Mouse (Mus musculus) c-Kit-negative CD71-positive TER-119-positive erythroid progenitor cells, embryonic 14.5 days (primary cell): Measurements from ENCODE around the gene Slc26a11.

Experiments used
- DNase-seq: peaks from one replicate; pipeline ENCODE4 v3.0.0-alpha.2; 2013; ENCODE audit warnings: low read depth, low spot score

The Slc26a11 gene

DNA sequence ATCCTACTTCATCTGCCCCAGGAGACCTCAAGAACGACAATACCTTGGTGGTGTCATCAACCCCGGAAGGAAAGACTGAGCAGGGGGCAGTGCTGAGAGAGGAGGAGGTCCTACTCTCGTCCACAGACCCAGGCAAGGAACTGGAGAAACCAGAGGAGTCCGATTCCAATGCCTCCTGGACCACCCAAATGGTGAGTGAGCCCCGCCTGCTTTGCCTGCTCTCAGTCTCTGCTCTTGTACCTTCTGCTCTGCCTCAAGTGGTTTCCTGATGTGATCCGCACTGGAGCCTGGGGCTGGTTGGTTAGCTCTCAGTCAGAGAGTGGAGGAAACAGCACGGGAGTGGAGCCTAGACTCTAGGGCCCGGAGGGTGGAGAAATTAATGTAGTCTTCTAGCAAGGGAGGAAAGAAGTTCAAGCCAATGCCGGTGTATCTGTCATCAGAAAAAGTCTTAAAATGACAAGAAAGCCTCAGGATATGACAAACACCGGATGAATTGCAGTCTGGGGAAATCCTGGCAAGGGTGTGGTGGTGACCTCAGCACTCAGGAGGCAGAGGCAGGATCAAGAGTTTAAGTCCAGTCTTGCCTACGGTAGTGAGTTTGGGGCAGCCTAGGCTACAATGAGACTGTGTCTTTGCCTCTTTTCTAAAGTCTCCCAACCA, 47.3 kb downstream of the Slc26a11 start:
- no peak for DNase-seq

DNA sequence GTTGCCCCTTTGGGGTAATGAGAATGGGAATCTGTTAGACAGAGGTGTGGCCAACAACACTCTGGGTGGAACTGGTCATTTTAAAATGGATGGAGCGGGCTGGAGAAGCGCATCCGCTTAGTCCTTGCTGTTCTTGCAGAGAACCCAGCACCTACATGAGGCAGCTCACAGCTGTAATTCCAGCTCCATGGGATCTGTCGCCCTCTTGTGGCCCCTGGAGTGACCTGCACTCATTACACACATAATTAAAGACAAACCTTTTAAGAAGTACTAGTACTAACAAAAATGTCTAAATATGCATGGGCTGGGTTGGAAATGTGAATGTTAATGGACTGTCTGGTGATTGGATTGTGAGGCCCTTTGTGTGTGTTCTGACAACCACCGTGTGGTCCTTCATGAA, 49.3 kb downstream of the Slc26a11 start:
- peak; percentile 32 for DNase-seq

DNA sequence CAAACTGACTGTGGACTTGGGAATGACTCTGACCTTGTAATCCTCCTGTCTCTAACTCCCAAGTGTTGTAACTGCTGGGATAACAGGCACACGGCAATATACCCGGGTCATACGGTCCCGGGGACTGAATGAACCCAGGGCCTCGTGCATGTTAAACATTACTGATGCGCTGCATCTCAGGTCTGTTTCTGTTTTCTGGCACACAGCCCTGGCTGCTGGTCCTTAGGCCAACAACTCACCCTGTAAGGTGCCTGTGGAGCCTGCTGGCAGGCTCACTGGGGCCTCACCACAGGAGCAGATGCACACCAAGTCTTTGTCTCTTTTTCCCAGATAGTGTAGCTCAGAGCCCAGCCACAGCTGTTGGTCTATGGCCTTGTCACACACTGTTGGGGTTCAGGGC, 52.0 kb downstream of the Slc26a11 start:
- DNase-seq, result no peak

DNA sequence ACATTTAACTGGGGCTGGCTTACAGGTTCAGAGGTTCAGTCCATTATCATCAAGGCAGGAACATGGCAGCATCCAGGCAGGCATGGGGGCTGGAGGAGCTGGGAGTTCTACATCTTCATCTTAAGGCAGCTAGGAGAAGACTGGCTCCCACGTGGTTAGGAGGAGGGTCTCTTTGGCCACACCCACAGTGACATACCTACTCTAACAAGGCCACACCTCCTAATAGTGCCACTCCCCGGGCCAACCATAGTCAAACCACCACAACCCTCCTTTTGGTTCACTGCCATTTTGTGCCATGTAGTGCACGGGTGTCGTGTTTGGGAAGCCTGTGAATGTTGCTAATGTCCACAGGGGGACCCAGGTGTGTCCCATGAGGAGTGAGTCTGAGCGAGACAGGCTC, 52.6 kb downstream of the Slc26a11 start:
- DNase-seq, result no peak

DNA sequence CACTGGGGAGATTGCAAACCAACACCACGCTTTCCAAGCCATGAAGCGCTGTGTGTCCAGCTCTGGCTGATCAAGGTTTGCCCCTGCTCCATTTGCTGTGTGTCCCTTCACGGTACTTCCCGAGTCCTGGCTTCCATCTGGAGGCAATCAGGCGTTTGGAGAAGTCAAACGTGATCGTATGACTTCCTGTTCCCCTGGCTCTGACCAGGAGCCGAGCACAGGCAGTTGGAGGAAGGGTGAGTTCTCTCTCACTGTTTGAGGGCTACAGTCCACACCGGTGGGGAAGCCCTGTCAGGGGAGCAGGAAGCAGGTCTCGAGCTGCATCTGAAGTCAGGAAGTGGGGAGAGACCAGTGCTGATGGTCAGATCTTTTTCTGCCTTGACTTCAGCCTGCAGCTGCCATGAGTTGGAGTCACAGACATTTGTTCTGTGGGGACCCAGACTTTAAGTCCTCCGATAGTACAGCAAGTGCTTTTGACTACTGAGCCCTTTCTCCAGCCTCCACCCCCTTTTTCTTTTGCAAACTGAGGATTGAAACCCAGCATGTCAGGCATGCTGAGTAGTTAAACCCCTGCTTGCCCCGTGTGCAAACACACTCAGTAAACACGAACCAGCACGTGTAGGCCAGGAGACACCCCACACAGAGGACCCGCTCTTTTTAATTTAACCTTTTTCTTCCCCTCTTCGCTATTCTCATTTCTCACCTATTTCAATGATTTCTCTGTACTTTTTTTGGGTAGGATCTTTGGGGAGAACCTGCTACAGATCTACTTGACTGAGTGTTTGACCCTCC, 64.2 kb downstream of the Slc26a11 start:
- no peak for DNase-seq

DNA sequence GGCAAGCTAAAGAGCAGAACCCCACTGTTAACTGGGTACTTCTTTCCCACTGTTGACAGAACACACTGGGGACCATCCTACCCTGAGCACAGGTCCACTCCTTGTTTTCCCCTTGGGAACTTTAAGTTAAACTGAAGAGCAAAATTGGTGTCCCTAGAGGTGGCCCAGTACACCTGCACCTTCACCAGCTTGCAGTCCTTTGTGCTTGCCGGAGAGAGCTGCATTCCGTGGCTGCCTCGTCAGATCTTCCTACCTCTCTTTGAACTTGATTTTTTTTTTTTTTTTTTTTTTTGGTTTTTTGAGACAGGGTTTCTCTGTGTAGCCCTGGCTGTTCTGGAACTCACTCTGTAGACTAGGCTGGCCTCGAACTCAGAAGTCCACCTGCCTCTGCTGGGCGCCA, 65.1 kb downstream of the Slc26a11 start:
- DNase-seq, result no peak

DNA sequence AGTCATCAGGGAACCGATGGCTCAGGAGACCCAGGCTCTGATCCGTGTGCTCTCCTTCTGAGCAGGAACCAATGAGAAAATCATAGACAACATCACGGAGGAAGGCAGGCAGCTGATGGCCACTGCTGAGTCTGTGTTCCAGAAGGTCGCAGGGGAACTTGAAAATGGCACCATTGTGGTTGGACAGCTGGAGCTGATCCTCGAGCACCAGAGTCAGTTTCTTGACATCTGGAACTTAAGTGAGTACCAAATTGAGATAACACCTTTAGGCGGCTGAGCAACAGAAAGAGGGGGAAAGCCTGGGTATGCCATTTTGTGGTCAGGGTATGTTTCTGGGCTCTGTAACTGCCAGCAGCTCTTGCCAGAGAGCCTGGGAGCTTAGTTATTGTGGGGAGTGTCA, 72.1 kb downstream of the Slc26a11 start:
- no peak for DNase-seq

DNA sequence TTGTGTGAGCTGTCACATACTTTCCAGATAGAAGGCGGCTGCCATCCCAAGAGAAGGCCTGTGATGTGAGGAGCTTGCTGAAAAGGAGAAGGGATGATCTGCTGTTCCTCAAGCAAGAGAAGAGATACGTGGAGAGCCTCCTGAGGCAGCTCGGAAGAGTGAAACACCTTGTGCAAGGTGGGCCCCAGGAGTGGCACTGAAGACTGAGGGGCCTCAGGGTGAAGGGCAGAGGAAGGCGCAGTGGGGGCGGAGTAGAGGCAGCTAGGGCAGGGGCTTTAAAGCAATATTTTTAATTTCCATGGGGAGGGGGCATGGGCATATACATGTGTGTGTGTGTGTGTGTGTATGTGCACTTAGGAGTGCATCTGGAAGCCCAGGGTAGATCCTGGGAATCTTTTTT, 72.6 kb downstream of the Slc26a11 start:
- no peak for DNase-seq

DNA sequence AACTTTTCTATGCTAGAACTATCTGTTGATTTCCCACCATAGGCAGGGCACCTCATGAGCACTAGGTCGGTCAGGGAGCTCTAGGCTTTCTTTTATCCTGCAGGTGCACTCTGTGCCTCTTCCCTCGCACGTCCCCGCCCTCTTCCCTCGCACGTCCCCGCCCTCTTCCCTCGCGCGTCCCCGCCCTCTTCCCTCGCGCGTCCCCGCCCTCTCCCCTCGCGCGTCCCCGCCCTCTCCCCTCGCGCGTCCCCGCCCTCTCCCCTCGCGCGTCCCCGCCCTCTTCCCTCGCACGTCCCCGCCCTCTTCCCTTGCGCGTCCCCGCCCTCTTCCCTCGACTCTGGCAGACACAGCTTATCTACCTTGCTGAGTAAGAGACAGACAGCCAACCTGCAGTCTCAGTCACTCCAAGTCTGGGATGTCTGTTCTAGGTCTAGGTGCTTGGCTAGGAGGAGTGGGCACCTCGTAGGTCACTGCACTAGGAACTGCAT, 73.3 kb downstream of the Slc26a11 start:
- DNase-seq, result peak; percentile 64
